Mouse (Mus musculus) myocyte (in vitro differentiated cells): ENCODE results near the gene Manf. TPM values are rescaled to one million over a fixed set of nuclear protein-coding genes. Genes with fewer than 3 reads are reported as not detected.

Source experiments
- H3K27me3 ChIP-seq: one replicate; pipeline ENCODE4 v1.6.1; 2011; ENCODE audit not compliant: control insufficient read depth, insufficient read depth, insufficient read length
- H3K36me3 ChIP-seq: one replicate; pipeline ENCODE4 v1.6.1; 2011; ENCODE audit not compliant: control insufficient read depth, insufficient read depth
- H3K4me2 ChIP-seq: one replicate; pipeline ENCODE4 v1.6.1; 2011; ENCODE audit warnings: low read depth, control low read depth
- H3K4me3 ChIP-seq: one replicate; pipeline ENCODE4 v1.5.1; 2011; ENCODE audit warnings: mild to moderate bottlenecking, control low read depth, moderate library complexity
- H3K79me2 ChIP-seq: one replicate; pipeline ENCODE4 v1.6.1; 2011; ENCODE audit not compliant: control insufficient read depth, insufficient read depth
- H3ac ChIP-seq: one replicate; pipeline ENCODE4 v1.6.1; 2011; ENCODE audit not compliant: control insufficient read depth, insufficient read length
- CEBPB ChIP-seq: IDR thresholded peaks from 2 replicates; pipeline ENCODE4 v1.6.1; 2011; ENCODE audit warnings: mild to moderate bottlenecking, moderate library complexity; ENCODE audit not compliant: poor library complexity, insufficient read depth, severe bottlenecking
- E2F4 ChIP-seq: IDR thresholded peaks from one replicate; pipeline ENCODE4 v1.6.1; 2011; ENCODE audit warnings: mild to moderate bottlenecking, control low read depth, moderate library complexity; ENCODE audit not compliant: insufficient read depth
- MAX ChIP-seq: IDR thresholded peaks from one replicate; pipeline ENCODE4 v1.6.1; 2011; ENCODE audit warnings: low read depth, mild to moderate bottlenecking, control low read depth
- MYOD1 ChIP-seq, 3 experiments: IDR thresholded peaks; one replicate each; pipeline ENCODE4 v1.6.1; 2011; ENCODE audit warnings: control low read depth in 2 of 3, low read depth in 2 of 3, mild to moderate bottlenecking in 2 of 3, moderate library complexity in 1 of 3; ENCODE audit not compliant: insufficient read length in 2 of 3, control insufficient read depth in 1 of 3
- MYOG ChIP-seq, 3 experiments: IDR thresholded peaks; one replicate each; pipeline ENCODE4 v1.6.1; 2011; ENCODE audit warnings: control low read depth in 2 of 3, low read depth in 2 of 3, mild to moderate bottlenecking in 2 of 3; ENCODE audit not compliant: insufficient read length in 2 of 3, control insufficient read depth in 1 of 3, insufficient read depth in 1 of 3
- POLR2A ChIP-seq: IDR thresholded peaks from one replicate; pipeline ENCODE4 v1.6.1; 2011; ENCODE audit warnings: low read depth, mild to moderate bottlenecking, control low read depth, moderate library complexity; ENCODE audit not compliant: insufficient read length
- POLR2AphosphoS2 ChIP-seq: IDR thresholded peaks from one replicate; pipeline ENCODE4 v1.6.1; 2011; ENCODE audit warnings: low read depth, control low read depth; ENCODE audit not compliant: insufficient read length
- REST ChIP-seq: IDR thresholded peaks from one replicate; pipeline ENCODE4 v1.6.1; 2011; ENCODE audit warnings: mild to moderate bottlenecking, control low read depth, moderate library complexity; ENCODE audit not compliant: insufficient read depth, insufficient read length
- SRF ChIP-seq: IDR thresholded peaks from one replicate; pipeline ENCODE4 v1.6.1; 2011; ENCODE audit warnings: low read depth; ENCODE audit not compliant: control insufficient read depth, insufficient read length
- TCF12 ChIP-seq: IDR thresholded peaks from one replicate; pipeline ENCODE4 v1.6.1; 2011; ENCODE audit warnings: mild to moderate bottlenecking, control low read depth; ENCODE audit not compliant: poor library complexity, insufficient read depth, severe bottlenecking
- TCF3 ChIP-seq: IDR thresholded peaks from one replicate; pipeline ENCODE4 v1.6.1; 2011; ENCODE audit warnings: low read depth, control low read depth; ENCODE audit not compliant: insufficient read length
- USF1 ChIP-seq: IDR thresholded peaks from one replicate; pipeline ENCODE4 v1.6.1; 2011; ENCODE audit warnings: low read depth, mild to moderate bottlenecking, control low read depth, moderate library complexity
- polyA plus RNA-seq: library from polyadenylated mRNA; unstranded; fragments of >200 nt; fragmentation: generic; extraction: Trizol; gene quantifications from one replicate; pipeline ENCODE4 v1.2.1, GENCODE M21; 2012; ENCODE audit warnings: missing spikeins

The Manf gene
- 222 TPM for polyA plus RNA-seq

- H3ac ChIP-seq = peak within 1 kb of the TSS; percentile 59
- peak within 1 kb of the TSS; percentile 67 for H3K4me3 ChIP-seq
- peak within 1 kb of the TSS; percentile 93 for H3K4me2 ChIP-seq
- H3K27me3 ChIP-seq = no peaks in the 10 kb centered on the region
- TF ChIP-seq POLR2AphosphoS2 (peak; percentile 92), POLR2A (peak; percentile 98), SRF (no peak), MYOD1 (IDR thresholded peaks at IDR 0.05; ENCODE audit: control insufficient read depth in 1 of 3, insufficient read length in 2 of 3, low read depth in 2 of 3) (peak in 2 of 3 experiments; percentile 18 to 47), MYOG (IDR thresholded peaks at IDR 0.05; ENCODE audit: control insufficient read depth in 1 of 3, insufficient read depth in 1 of 3, insufficient read length in 2 of 3, low read depth in 2 of 3) (no peak), TCF12 (no peak), E2F4 (no peak), MAX (peak; percentile 40), REST (peak; percentile 31), USF1 (peak; percentile 78), TCF3 (no peak), CEBPB (no peak)
- H3K79me2 ChIP-seq = peaks cover 22% of the 10 kb centered on the region
- H3K36me3 ChIP-seq = peaks cover 5% of the 10 kb centered on the region
These were observed at the start of gene Manf for GRCm38 (mm10) chr9:106891829-106892551. Gene Manf (minus strand): TSS chr9:106891979.

- Histone ChIP-seq H3K4me3 (no peak overlapping the region), H3ac (no peak overlapping the region), H3K36me3 (no peaks in the 10 kb centered on the region), H3K4me2 (no peak overlapping the region), H3K27me3 (no peaks in the 10 kb centered on the region), H3K79me2 (no peaks in the 10 kb centered on the region)
- TF ChIP-seq POLR2AphosphoS2 = no peak
- no peak for TF ChIP-seq MAX
- no peak for TF ChIP-seq REST
- TF ChIP-seq E2F4 = no peak
- no peak for TF ChIP-seq MYOD1 (IDR thresholded peaks at IDR 0.05; ENCODE audit: control insufficient read depth in 1 of 3, insufficient read length in 2 of 3, low read depth in 2 of 3)
- TF ChIP-seq TCF3 = no peak
- no peak for TF ChIP-seq POLR2A
- TF ChIP-seq TCF12 = no peak
- TF ChIP-seq SRF = no peak
- no peak for TF ChIP-seq USF1
- no peak for TF ChIP-seq MYOG (IDR thresholded peaks at IDR 0.05; ENCODE audit: control insufficient read depth in 1 of 3, insufficient read depth in 1 of 3, insufficient read length in 2 of 3, low read depth in 2 of 3)
- no peak for TF ChIP-seq CEBPB
These were observed 43.2 kb upstream of the Manf start for GRCm38 (mm10) chr9:106934998-106935397.

GRCm38 (mm10) chr9:106914878-106915277 is 23.1 kb upstream of the Manf start:
- Histone ChIP-seq H3K4me3 (no peak overlapping the region), H3K27me3 (peaks cover 19% of the 10 kb centered on the region), H3K79me2 (no peaks in the 10 kb centered on the region), H3K36me3 (no peaks in the 10 kb centered on the region), H3K4me2 (no peak overlapping the region), H3ac (no peak overlapping the region)
- no peak for TF ChIP-seq POLR2A

GRCm38 (mm10) chr9:106913759-106914158 is 22.0 kb upstream of the Manf start:
- H3K79me2 ChIP-seq = no peaks in the 10 kb centered on the region
- TF ChIP-seq POLR2A = no peak
- TF ChIP-seq REST = no peak
- TF ChIP-seq TCF3 = no peak
- TF ChIP-seq CEBPB = no peak
- peaks cover 19% of the 10 kb centered on the region for H3K27me3 ChIP-seq
- H3K36me3 ChIP-seq = no peaks in the 10 kb centered on the region
- H3K4me3 ChIP-seq = no peak overlapping the region
- no peak overlapping the region for H3ac ChIP-seq
- H3K4me2 ChIP-seq = no peak overlapping the region

GRCm38 (mm10) chr9:106911624-106912023 is 19.8 kb upstream of the Manf start:
- no peaks in the 10 kb centered on the region for H3K36me3 ChIP-seq
- TF ChIP-seq TCF12 (no peak), MAX (no peak), MYOD1 (IDR thresholded peaks at IDR 0.05; ENCODE audit: control insufficient read depth in 1 of 3, insufficient read length in 2 of 3, low read depth in 2 of 3) (no peak), SRF (no peak), POLR2A (no peak), USF1 (no peak), MYOG (IDR thresholded peaks at IDR 0.05; ENCODE audit: control insufficient read depth in 1 of 3, insufficient read depth in 1 of 3, insufficient read length in 2 of 3, low read depth in 2 of 3) (no peak), POLR2AphosphoS2 (no peak), REST (no peak), E2F4 (no peak), TCF3 (no peak), CEBPB (no peak)

More at GRCm38 (mm10) chr9:106911624-106912023, 19.8 kb upstream of the Manf start:
- no peak overlapping the region for H3K4me2 ChIP-seq
- H3K4me3 ChIP-seq = no peak overlapping the region
- H3K27me3 ChIP-seq = peaks cover 28% of the 10 kb centered on the region
- H3ac ChIP-seq = no peak overlapping the region
- no peaks in the 10 kb centered on the region for H3K79me2 ChIP-seq
